Mouse (Mus musculus) kidney, postnatal 25 days (tissue): Measurements from ENCODE around the gene Oasl1.
"Not testable (repeated sequence)": the region's sequence is repeated elsewhere in the genome, so short reads cannot be mapped to it uniquely, and the experiment has no call there.

Experiments used
- DNase-seq, 2 experiments: peaks; one replicate each; pipeline ENCODE4 v3.0.0; 2021; ENCODE audit warnings: mixed read lengths in 2 of 2

Oasl1 gene

GRCm38 (mm10) chr5:114922998-114923473 is at the start of gene Oasl1:
TSS of gene Oasl1 (plus strand) at chr5:114923240.
- peak; percentile 77 to 82 for DNase-seq

GRCm38 (mm10) chr5:114875858-114876257 is 47.2 kb upstream of the Oasl1 start:
- DNase-seq, result peak in 1 of 2 experiments; percentile 55

DNA sequence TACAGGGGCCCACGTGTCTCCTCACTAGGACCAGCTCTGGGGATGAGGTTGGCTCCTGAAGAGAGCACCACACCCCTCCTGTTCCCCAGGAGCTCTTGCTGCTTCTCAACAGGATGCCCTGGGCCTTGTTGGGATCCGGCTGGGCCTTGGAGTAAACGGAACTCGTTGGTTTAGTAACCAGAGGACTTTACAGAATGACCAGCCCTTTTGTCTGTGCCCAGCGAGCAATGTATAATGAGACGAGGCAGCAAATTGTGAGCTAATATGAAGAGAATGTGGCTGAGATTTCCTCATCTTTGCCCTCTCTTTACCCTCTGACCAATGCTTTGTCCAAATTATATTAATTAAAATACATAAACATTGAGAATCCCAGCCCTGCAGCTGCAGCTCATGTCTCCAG is 46.7 kb upstream of the Oasl1 start:
- DNase-seq, result no peak

DNA sequence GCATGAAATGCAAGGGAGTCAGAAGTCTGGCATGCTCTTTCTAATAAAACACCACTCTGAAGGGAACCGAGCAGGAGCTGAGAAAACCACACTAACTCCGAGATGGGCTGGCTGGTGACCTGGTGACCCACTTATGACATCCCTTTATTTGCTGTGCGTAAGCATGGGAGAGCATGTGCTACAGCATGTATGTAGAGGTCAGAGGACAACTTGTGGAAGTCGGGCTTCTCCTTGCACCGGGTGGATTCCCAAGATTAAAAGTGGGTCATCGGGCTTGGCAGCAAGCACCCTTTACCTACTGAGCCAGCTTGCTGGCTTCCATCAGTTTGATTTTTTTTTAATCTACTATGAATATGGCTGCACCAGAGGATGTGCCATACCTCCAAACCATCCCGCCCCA is 45.6 kb upstream of the Oasl1 start:
- no peak for DNase-seq

DNA sequence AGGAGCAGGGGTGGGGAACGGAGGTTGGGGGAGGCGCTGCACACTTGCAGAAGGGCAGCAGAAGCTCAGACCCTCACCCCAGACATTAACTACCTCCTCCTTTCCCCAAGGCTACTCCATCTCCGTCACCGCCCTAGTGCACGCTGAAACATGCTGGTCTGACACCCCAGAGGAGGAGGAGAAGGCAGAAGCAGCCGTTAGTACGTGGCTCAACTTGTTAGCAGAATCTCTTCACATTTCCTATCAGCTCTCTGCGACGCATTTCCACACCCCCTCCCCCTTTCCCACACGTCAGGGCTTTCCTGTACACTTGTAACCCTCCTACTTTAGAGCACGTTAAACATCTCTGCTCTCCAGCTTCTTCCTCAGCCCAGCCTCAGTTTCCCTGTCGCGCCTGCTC is 43.6 kb upstream of the Oasl1 start:
- no peak for DNase-seq

GRCm38 (mm10) chr5:114882319-114882718 is 40.7 kb upstream of the Oasl1 start:
- not testable (repeated sequence) for DNase-seq

GRCm38 (mm10) chr5:114883022-114883421 is 40.0 kb upstream of the Oasl1 start:
- DNase-seq, result no peak

DNA sequence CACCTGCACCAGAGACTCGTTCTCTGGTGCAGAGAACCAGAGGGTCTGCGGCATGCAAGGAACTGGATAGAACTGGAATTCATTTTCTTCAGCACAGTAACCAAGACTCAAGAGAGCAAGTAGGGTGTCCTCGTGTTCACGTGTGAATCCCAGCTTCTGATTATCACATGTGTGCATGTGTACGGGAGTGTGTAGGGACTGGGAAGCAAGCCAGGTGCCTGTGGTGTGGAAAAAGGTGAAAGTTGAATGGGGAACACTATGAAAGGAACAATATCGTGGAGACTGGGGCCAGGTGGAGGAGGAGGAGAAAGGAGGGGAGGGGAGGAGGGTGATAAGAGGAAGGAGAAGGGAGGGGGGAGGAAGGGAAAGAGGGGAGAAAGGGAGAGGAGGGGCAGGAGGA is 36.2 kb upstream of the Oasl1 start:
- peak in 1 of 2 experiments; percentile 19 for DNase-seq

- no peak for DNase-seq
Observed at GRCm38 (mm10) chr5:114888995-114889394, 34.0 kb upstream of the Oasl1 start.

- no peak for DNase-seq
Observed at GRCm38 (mm10) chr5:114895542-114895941, 27.5 kb upstream of the Oasl1 start.

DNA sequence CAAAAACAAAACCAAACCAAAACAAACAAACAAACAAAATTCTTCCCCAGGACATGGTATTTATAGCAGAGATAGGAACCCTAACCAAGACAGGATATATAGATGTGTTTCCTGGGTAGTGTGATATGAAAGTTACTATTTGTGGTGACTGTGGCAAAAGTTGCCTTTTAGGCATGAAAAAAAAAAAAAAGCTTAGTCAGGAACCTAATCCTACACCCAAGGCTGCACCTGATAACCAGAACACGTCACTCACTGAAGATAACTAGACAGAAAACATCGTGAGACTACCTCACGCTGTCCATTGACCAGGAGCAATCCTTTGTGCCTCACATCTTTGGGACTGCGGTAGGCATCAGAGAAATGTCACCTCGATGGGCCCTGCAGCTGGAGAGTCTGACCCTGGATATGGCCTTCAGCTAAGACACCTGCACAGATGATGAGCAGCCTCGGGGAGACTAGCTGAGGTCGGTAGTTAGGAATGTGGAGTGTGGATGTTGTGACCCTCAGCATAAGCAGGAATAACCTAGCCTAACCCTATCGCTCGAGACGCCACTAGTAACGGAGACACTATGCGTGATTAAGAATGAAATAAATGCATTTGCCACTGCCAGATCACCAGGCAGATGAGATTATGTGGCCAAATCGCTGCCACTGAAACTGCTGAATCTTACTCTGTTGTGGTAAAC is 26.2 kb upstream of the Oasl1 start, which contains the start of gene Oasl2:
Gene Oasl2 (plus strand): TSS at position 249 of the 686 bp plus-strand sequence.
- DNase-seq, result no peak

- DNase-seq, result peak; percentile 55 to 80
Observed at GRCm38 (mm10) chr5:114897374-114897793, 25.7 kb upstream of the Oasl1 start.

GRCm38 (mm10) chr5:114898857-114899256 is 24.2 kb upstream of the Oasl1 start:
- DNase-seq, result no peak

DNA sequence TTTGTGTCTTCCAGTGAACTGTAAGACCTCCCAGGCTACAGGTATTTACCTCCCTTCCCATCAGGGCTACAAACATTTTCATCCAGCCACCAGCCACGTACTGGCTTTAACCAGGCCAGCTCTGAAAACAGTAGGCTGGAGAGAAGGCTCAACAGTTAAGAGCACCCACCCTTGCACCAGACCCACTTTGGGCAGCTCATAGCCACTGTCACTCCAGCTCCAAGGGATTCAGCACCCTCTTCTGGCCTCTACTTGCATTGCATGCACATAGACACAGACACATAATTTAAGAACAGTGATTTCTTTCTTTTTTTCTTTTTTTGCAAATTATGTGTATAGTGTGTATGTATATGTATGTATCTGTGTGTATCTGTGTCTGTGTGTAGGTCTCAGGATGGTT is 20.6 kb upstream of the Oasl1 start:
- DNase-seq, result peak; percentile 51 to 78

- DNase-seq, result peak in 1 of 2 experiments; percentile 18
Observed at GRCm38 (mm10) chr5:114908598-114909305, 14.3 kb upstream of the Oasl1 start.

- peak; percentile 36 to 52 for DNase-seq
Observed at GRCm38 (mm10) chr5:114913686-114914085, 9.4 kb upstream of the Oasl1 start.

- peak in 1 of 2 experiments; percentile 23 for DNase-seq
Observed at GRCm38 (mm10) chr5:114914855-114915254, 8.2 kb upstream of the Oasl1 start.

DNA sequence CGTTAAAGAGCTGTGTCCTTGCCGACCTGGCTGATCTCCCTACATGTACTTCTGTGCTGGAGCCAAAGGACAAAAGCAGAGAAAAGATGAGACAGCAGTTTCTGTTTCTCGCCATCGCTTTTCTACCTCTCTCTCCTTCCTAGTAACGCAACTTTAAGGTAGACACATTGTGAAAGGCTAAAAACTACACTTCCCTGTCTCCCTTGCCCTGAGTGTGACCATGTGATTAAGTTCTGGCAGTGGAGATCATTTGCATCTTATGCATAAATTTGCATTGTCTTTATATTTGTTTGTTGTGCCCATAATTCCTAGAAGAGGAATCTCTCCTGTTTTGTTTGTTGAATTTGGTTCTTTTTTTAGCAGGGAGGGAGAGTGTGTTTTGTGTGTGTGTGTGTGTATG is 7.2 kb upstream of the Oasl1 start:
- DNase-seq, result no peak

- DNase-seq, result no peak
Observed at GRCm38 (mm10) chr5:114916777-114917176, 6.3 kb upstream of the Oasl1 start.

DNA sequence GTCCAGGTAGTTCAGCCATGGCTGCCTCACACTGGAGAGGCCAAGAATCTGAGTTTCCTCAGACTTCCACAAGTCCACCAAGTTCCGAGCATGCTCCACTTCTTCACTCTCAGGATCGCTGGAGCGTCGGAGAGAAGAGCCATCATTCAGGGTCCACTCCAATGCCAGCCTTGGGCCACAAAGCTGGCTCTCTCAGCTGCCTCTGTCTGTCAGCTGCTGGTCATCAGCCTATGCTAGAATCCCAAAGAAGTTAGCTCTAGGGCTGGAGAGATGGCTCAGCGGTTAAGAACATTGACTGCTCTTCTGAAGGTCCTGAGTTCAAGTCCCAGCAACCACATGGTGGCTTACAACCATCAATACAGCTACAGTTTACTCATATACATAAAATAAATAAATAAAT is 5.7 kb upstream of the Oasl1 start:
- not testable (repeated sequence) for DNase-seq

- DNase-seq, result peak; percentile 41 to 71
Observed at GRCm38 (mm10) chr5:114921551-114922365, 1.3 kb upstream of the Oasl1 start.

DNA sequence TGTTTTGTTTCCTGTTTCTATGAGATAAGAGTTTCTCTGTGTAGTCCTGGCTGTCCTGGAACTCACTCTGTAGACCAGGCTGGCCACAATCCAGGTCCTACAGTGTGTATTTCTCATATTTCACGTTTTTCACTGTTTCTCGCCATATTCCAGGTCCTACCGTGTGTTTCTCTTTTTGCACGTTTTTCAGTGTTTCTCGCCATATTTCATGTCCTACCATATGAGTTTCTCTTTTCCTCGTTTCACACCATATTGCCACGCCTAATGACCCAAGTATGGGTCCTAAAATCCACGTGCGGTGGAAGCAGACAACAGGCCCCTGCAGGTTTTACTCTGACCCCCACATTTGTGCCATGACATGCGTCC is 691 bp upstream of the Oasl1 start:
- no peak for DNase-seq

- DNase-seq, result no peak
Observed at GRCm38 (mm10) chr5:114926153-114926684, 3.2 kb downstream of the Oasl1 start.
